Mouse (Mus musculus): ENCODE measurements around the gene Nol9. TPM values are rescaled to one million over a fixed set of nuclear protein-coding genes. Genes with fewer than 3 reads are reported as not detected.

The Nol9 gene
- polyA plus RNA-seq, 1 experiment from 2014 or later: 8.5 TPM

DNA sequence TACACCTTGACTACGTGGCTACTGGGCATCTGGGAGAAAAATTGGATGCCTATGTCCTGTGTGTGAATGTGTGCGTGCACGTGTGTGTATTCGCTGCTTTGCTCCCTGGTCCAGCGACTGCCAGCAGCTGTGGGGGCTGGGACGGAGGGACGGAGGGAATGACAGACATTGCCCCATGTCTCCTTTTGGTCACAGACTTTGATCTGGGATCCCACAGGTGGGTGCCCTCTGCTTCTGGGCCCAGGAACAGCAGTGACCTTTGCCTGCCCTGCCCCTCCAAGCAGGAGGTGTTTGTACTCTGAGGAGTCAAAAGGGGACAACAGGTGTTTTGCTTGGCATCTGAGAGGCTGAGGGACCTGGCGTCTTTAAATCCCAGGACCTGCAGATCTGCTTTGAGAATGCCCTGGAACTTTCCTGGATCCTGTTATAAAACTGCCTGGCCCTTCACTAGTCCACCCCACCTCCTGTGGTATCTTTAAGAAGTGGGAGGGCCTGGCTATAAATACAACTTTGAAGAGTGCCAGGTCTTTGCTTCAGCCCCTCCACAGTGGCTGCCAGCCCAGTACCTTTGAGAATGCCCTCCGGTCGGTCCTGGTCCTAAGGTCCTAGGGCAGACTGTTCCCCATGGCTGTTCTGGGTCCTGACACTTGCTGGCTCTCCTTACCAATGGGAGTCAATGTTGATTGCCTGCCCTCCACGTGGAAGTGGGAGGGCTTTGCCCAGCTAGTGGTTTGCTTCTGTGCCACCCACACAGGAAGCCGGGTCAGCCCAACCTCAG, 25.9 kb upstream of the Nol9 start:
- TF ChIP-seq EP300 (IDR thresholded peaks at IDR 0.05; ENCODE audit: low read depth): no peak
- TF ChIP-seq CTCF (IDR thresholded peaks at IDR 0.05; ENCODE audit: low read depth): no peak
- no peak overlapping the region for H3K9ac ChIP-seq (replicated peaks)
- no peak overlapping the region; the same call in 1 of the 2 replicates for H3K27ac ChIP-seq (ENCODE audit: low read depth)
- peaks cover 21% of the 10 kb centered on the region; the same call in 1 of the 2 replicates for H3K36me3 ChIP-seq (replicated peaks; ENCODE audit: insufficient read depth, low read length)
- no peak for ATAC-seq
- H3K4me1 ChIP-seq (ENCODE audit: insufficient read depth): peaks cover 30% of the 10 kb centered on the region
- no peaks in the 10 kb centered on the region for H3K9me3 ChIP-seq (ENCODE audit: low read length)
- DNase-seq: no peak
- 68% methylated on average over 12 of the region's 12 CpGs for WGBS (ENCODE audit: insufficient replicate concordance)
- no peak overlapping the region for H3K4me3 ChIP-seq (ENCODE audit: low read depth, low read length)
- H3K27me3 ChIP-seq (ENCODE audit: insufficient read depth, low read length): no peaks in the 10 kb centered on the region
- no peak overlapping the region for H3K4me2 ChIP-seq (ENCODE audit: low read depth, low read length)

DNA sequence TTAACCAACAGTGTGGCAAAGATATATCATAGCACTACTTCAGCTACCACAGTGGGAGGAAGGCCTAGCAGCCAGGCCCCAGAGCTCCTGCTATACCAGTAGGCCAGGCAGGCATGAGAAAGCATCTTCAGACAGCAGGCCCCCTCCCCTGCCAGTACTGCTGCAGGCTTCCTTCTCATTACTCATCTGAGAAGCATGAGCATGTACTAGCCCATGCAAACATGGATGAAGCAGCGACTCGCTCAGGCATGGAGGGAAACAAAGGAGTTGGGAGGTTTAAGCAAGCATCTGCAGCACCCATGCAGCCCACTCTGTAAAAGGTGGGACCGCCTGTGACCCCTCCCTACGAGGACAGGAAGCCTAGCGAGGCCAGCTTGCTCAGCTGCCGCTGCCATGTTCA, 20.0 kb upstream of the Nol9 start:
- Histone ChIP-seq H3K27ac (ENCODE audit: low read depth) (no peak overlapping the region), H3K4me3 (ENCODE audit: low read depth, low read length) (no peak overlapping the region), H3K4me2 (ENCODE audit: low read depth, low read length) (no peak overlapping the region), H3K9ac (replicated peaks) (no peak overlapping the region), H3K9me3 (ENCODE audit: low read length) (no peaks in the 10 kb centered on the region), H3K36me3 (replicated peaks; ENCODE audit: insufficient read depth, low read length) (peaks cover 50% of the 10 kb centered on the region), H3K4me1 (ENCODE audit: insufficient read depth) (no peaks in the 10 kb centered on the region), H3K27me3 (ENCODE audit: insufficient read depth, low read length) (no peaks in the 10 kb centered on the region)
- no peak for TF ChIP-seq EP300 (IDR thresholded peaks at IDR 0.05; ENCODE audit: low read depth)
- TF ChIP-seq CTCF (IDR thresholded peaks at IDR 0.05; ENCODE audit: low read depth): no peak
- DNase-seq (no peak), ATAC-seq (no peak)
- WGBS (ENCODE audit: insufficient replicate concordance): 81% methylated on average over 6 of the region's 6 CpGs

DNA sequence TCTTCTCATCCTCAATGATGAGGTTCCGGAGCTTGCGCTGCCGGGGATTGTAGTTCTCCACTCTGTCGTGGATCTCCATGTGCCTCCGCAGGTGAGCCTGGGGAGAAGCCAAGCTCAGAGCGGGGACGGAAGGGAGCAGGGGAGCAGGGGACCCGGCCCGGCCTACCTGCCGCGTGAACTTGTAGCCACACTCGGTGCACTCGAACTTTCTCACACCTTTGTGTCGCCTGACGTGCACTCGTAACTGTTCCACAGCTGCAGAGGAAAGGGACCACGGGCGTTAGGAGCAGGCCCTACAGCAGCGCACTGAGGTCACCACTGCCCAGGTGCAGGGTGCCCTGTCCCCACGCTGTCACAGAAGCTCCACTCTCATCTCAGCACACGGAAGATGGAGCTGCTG, 19.1 kb upstream of the Nol9 start:
- no peaks in the 10 kb centered on the region for H3K9me3 ChIP-seq (ENCODE audit: low read length)
- DNase-seq (no peak), ATAC-seq (no peak)
- peaks cover 50% of the 10 kb centered on the region for H3K36me3 ChIP-seq (replicated peaks; ENCODE audit: insufficient read depth, low read length)
- H3K9ac ChIP-seq (replicated peaks): no peak overlapping the region
- H3K27ac ChIP-seq (ENCODE audit: low read depth): no peak overlapping the region
- no peak for TF ChIP-seq EP300 (IDR thresholded peaks at IDR 0.05; ENCODE audit: low read depth)
- no peak for TF ChIP-seq CTCF (IDR thresholded peaks at IDR 0.05; ENCODE audit: low read depth)
- peaks cover 1% of the 10 kb centered on the region; the same call in 1 of the 2 replicates for H3K4me1 ChIP-seq (ENCODE audit: insufficient read depth)
- no peak overlapping the region for H3K4me2 ChIP-seq (ENCODE audit: low read depth, low read length)
- H3K27me3 ChIP-seq (ENCODE audit: insufficient read depth, low read length): no peaks in the 10 kb centered on the region
- WGBS (ENCODE audit: insufficient replicate concordance): 90% methylated on average over 21 of the region's 21 CpGs
- no peak overlapping the region for H3K4me3 ChIP-seq (ENCODE audit: low read depth, low read length)

DNA sequence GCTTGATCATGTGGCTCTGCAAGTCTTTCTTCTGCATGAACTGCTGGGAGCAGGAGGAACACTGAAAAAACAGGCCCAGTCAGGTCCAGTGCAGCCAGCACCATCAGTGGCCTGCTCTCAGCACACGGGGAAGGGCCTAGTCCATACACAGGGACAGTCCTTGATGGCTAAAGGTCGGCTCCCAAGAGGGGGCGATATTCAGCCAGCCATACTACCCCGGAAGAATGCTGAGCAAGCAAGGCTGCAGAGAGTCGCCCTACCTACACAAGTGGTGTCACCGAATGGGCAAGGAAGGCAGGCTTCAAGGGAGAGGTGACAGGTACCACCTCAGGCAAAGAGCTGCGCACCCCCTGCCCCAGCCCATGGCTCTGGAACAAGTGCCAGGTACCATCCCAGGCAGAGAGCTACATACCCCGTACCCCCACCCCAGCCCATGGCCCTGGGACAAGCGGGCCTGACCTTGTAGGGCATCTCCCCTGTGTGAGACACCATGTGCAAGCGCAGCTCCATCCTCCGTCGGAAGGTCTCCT, 17.5 kb upstream of the Nol9 start:
- Histone ChIP-seq H3K27me3 (ENCODE audit: insufficient read depth, low read length) (no peaks in the 10 kb centered on the region), H3K9ac (replicated peaks) (no peak overlapping the region), H3K27ac (ENCODE audit: low read depth) (no peak overlapping the region), H3K36me3 (replicated peaks; ENCODE audit: insufficient read depth, low read length) (peaks cover 43% of the 10 kb centered on the region), H3K9me3 (ENCODE audit: low read length) (no peaks in the 10 kb centered on the region), H3K4me3 (ENCODE audit: low read depth, low read length) (no peak overlapping the region), H3K4me1 (ENCODE audit: insufficient read depth) (peaks cover 17% of the 10 kb centered on the region), H3K4me2 (ENCODE audit: low read depth, low read length) (no peak overlapping the region)
- peak; percentile 43; the same call in 1 of the 2 replicates for TF ChIP-seq CTCF (IDR thresholded peaks at IDR 0.05; ENCODE audit: low read depth)
- no peak for TF ChIP-seq EP300 (IDR thresholded peaks at IDR 0.05; ENCODE audit: low read depth)
- 82% methylated on average over 12 of the region's 12 CpGs for WGBS (ENCODE audit: insufficient replicate concordance)
- DNase-seq (no peak), ATAC-seq (no peak)

DNA sequence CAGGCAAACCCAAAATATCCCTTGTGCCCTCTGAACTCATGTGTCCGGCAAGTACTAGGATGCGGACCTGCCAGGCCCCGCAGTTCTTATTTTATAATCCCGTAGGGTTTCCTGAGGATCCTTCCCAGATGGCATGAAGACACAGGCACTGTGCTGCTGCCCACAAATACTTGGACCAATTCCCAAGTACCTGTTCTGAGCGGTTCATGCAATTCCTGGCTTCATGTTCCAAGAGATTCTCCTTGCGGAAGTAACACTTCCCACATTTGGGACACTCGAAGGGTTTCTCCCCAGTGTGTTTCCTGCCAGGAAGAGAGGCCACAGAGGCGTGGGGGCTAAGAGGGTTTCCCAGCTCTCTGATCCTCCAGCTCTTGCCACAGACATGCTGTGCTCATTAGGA, 16.6 kb upstream of the Nol9 start:
- H3K4me3 ChIP-seq (ENCODE audit: low read depth, low read length): no peak overlapping the region
- no peaks in the 10 kb centered on the region for H3K27me3 ChIP-seq (ENCODE audit: insufficient read depth, low read length)
- TF ChIP-seq EP300 (IDR thresholded peaks at IDR 0.05; ENCODE audit: low read depth): no peak
- DNase-seq (no peak), ATAC-seq (no peak)
- H3K9ac ChIP-seq (replicated peaks): no peak overlapping the region
- no peak overlapping the region for H3K27ac ChIP-seq (ENCODE audit: low read depth)
- WGBS (ENCODE audit: insufficient replicate concordance): 79% methylated on average over 8 of the region's 8 CpGs
- H3K9me3 ChIP-seq (ENCODE audit: low read length): no peaks in the 10 kb centered on the region
- H3K4me1 ChIP-seq (ENCODE audit: insufficient read depth): peaks cover 21% of the 10 kb centered on the region
- H3K36me3 ChIP-seq (replicated peaks; ENCODE audit: insufficient read depth, low read length): peaks cover 43% of the 10 kb centered on the region
- no peak overlapping the region for H3K4me2 ChIP-seq (ENCODE audit: low read depth, low read length)

DNA sequence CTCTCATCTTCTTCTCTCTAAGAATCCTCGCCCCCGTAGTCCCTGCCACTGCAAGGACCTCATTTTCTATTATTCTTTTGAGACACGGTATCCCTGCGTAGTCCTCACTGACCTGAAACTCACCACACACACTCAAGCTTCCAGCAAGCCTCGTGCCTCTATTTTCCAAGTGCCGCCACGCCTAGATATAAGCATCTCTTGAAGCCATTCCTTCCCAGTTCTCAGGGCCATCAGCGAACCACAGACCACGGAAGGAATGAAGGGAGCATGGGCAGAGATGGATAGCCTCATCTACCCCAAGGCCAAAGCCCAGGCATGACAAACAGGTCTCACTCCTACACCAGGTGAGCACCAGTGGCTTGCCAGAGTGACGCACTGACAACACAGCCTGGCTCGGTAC, 14.6 kb upstream of the Nol9 start:
- TF ChIP-seq EP300 (IDR thresholded peaks at IDR 0.05; ENCODE audit: low read depth): no peak
- DNase-seq: no peak
- H3K36me3 ChIP-seq (replicated peaks; ENCODE audit: insufficient read depth, low read length): peaks cover 35% of the 10 kb centered on the region
- H3K4me3 ChIP-seq (ENCODE audit: low read depth, low read length): no peak overlapping the region
- 89% methylated on average over 11 of the region's 11 CpGs for WGBS (ENCODE audit: insufficient replicate concordance)
- peaks cover 31% of the 10 kb centered on the region for H3K4me1 ChIP-seq (ENCODE audit: insufficient read depth)
- no peaks in the 10 kb centered on the region for H3K9me3 ChIP-seq (ENCODE audit: low read length)
- H3K4me2 ChIP-seq (ENCODE audit: low read depth, low read length): 0 out of 2 replicates have a peak overlapping the region, but pooled peaks have one; percentile 4
- ATAC-seq: no peak
- no peak overlapping the region for H3K9ac ChIP-seq (replicated peaks)
- H3K27me3 ChIP-seq (ENCODE audit: insufficient read depth, low read length): no peaks in the 10 kb centered on the region
- H3K27ac ChIP-seq (ENCODE audit: low read depth): no peak overlapping the region
